Mouse (Mus musculus): ENCODE results near the gene Cyp11a1.

DNA sequence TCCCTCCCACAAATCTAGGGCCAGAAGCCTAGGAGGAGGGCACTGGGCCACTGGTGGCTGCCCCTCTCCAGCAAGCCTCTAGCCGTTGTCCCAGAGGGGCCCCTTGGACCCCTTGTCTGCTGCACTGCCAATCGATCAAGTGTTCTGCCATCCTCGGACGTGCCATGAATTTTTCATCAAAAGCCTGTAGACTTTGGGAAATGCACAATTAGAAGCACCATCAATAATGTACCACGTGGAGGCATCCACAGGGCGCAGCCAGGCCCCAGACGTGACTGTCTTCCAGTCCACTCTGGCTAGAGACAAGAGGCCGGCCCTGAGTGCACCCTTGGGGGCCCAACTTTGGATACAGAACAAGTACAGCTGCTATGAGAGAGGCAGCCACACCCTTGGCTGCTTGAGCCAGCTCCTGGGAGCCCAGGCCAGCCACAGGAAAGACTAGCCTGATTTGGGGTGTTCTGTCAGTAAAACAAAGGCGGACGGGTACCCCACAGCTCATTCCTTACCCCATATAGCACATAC lies 37.3 kb downstream of the Cyp11a1 start:
- no peak for TF ChIP-seq CTCF (IDR thresholded peaks at IDR 0.05; ENCODE audit: control insufficient read depth, insufficient read depth, low read length)
- no peak for TF ChIP-seq POLR2A (IDR thresholded peaks at IDR 0.05; ENCODE audit: borderline replicate concordance, control insufficient read depth, low read depth, low read length)
